Mouse (Mus musculus): ENCODE results near the gene Ltbp1.

- TF ChIP-seq POLR2A (IDR thresholded peaks at IDR 0.05; ENCODE audit: low read depth, low read length) = no peak
- TF ChIP-seq CTCF (conservative IDR thresholded peaks at IDR 0.05 in 1 of 2, IDR thresholded peaks at IDR 0.05 in 1 of 2; ENCODE audit: low read depth in 2 of 2, low read length in 2 of 2) = no peak
- TF ChIP-seq NELFE (IDR thresholded peaks at IDR 0.05; ENCODE audit: low read depth, low read length) = no peak
- no peak for TF ChIP-seq TBP (conservative IDR thresholded peaks at IDR 0.05; ENCODE audit: low read depth, low read length)
- TF ChIP-seq HCFC1 (IDR thresholded peaks at IDR 0.05; ENCODE audit: low read depth, low read length) = no peak
These were observed 326.1 kb downstream of the Ltbp1 start for GRCm38 (mm10) chr17:75331421-75331951.

Measured in CH12.LX (cell line).